Mouse (Mus musculus) embryo, embryonic 11.5 days (tissue): ENCODE measurements around the gene Fam216a.

ENCODE experiments used
- DNase-seq: peaks from one replicate; pipeline ENCODE4 v3.0.0-alpha.2; 2012; ENCODE audit warnings: low read depth, low spot score

The Fam216a gene

GRCm38 (mm10) chr5:122390671-122391070 lies 18.5 kb upstream of the Fam216a start:
- DNase-seq: no peak

- no peak for DNase-seq
Measured at GRCm38 (mm10) chr5:122390006-122390405, 17.8 kb upstream of the Fam216a start.

GRCm38 (mm10) chr5:122379374-122380155 lies 7.4 kb upstream of the Fam216a start:
- DNase-seq: no peak

- no peak for DNase-seq
Measured at GRCm38 (mm10) chr5:122378171-122378570, 6.0 kb upstream of the Fam216a start.

GRCm38 (mm10) chr5:122377101-122377833 lies 5.1 kb upstream of the Fam216a start:
- DNase-seq: no peak

GRCm38 (mm10) chr5:122372878-122373277 lies 714 bp upstream of the Fam216a start:
- DNase-seq: no peak

- DNase-seq: no peak
Measured at GRCm38 (mm10) chr5:122371591-122372191, 473 bp downstream of the Fam216a start, which contains the start of gene Gpn3. Gene Gpn3 (plus strand): TSS chr5:122371876.

- DNase-seq: no peak
Measured at GRCm38 (mm10) chr5:122354492-122355067, 17.6 kb downstream of the Fam216a start.

- DNase-seq: peak; percentile 99
Measured at GRCm38 (mm10) chr5:122353807-122354491, 18.2 kb downstream of the Fam216a start, which contains the start of the genes Rad9b and Vps29. Gene Rad9b (minus strand): TSS chr5:122354233. Gene Vps29 (plus strand): TSS chr5:122354369.

- no peak for DNase-seq
Measured at GRCm38 (mm10) chr5:122345777-122346176, 26.4 kb downstream of the Fam216a start.

GRCm38 (mm10) chr5:122344260-122344659 lies 27.9 kb downstream of the Fam216a start:
- peak; percentile 62 for DNase-seq

- DNase-seq: no peak
Measured at GRCm38 (mm10) chr5:122343768-122344167, 28.4 kb downstream of the Fam216a start.

GRCm38 (mm10) chr5:122342874-122343273 lies 29.3 kb downstream of the Fam216a start:
- no peak for DNase-seq

GRCm38 (mm10) chr5:122336554-122337294 lies 35.4 kb downstream of the Fam216a start:
- DNase-seq: no peak

- DNase-seq: no peak
Measured at GRCm38 (mm10) chr5:122334682-122335081, 37.5 kb downstream of the Fam216a start.

- DNase-seq: no peak
Measured at GRCm38 (mm10) chr5:122330269-122330668, 41.9 kb downstream of the Fam216a start.

- DNase-seq: no peak
Measured at GRCm38 (mm10) chr5:122327283-122327682, 44.9 kb downstream of the Fam216a start.

- no peak for DNase-seq
Measured at GRCm38 (mm10) chr5:122325477-122325876, 46.7 kb downstream of the Fam216a start.

- DNase-seq: no peak
Measured at GRCm38 (mm10) chr5:122324608-122325431, 47.3 kb downstream of the Fam216a start.

GRCm38 (mm10) chr5:122323523-122323922 lies 48.6 kb downstream of the Fam216a start:
- no peak for DNase-seq
